Comparison of ENCODE assay signal across 22 mouse cellular contexts in the genomic region with DNA sequence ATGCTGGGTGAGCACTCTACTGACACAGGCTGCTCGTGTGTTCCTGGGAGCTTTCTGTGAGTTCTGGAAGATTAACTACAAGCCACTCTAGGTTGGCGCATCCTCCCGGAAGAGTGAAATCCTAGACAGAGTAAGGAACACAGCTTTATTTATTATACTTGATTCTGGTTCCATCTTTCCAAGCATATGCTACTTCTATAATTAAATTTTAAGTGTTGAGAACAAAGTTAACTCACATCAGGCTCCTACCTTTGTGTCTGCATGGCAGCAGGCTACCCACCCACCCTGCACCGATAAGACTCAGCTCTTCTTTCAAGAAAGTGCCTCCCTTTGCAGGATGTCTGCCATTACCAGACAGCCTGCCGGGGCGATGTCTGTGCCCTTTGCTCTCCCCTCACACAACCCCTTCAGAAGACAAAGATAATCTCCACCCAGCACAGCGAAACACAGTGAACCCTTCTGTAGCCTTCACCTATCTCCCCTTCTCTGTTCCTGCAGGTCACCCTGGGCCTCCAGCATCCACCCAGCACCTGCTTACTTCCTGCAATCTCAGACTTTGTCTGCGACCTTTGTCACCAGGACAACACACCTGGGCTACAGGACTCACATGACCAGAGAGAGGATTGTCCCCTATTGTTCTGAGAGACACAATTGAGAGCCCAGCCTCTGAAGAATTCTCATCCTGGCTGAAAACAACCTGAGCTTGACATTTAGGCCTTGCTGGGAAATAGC. TPM values are rescaled to one million over a fixed set of nuclear protein-coding genes. Genes with fewer than 3 reads are reported as not detected.
DNase-seq lines count a peak whose midpoint lies in the region; ATAC-seq lines count a peak whose summit lies in the region.
"Had no signal": no experiment of that assay in that cellular context is flagged by ENCODE, and none has a peak within 500 bp of the region (broad histone marks: within the 10 kb centered on the region; RNA-seq: fewer than 3 reads in every experiment).

No protein-coding gene starts in this region.

- no peak overlapping the region for H3K4me2 ChIP-seq in kidney, embryonic 16.5 days (replicated peaks; ENCODE audit: low read depth, low read length)
- H3K4me2 ChIP-seq: embryonic facial prominence, embryonic 13.5 days; forebrain, embryonic 15.5 days; hindbrain, embryonic 12.5 days; neural tube, embryonic 13.5 days had no signal

- H3K36me3 ChIP-seq in kidney, embryonic 16.5 days (ENCODE audit: insufficient read depth, low read length): peaks cover 12% of the 10 kb centered on the region; the same call in 1 of the 2 replicates

- peaks cover 12% of the 10 kb centered on the region for H3K4me1 ChIP-seq in kidney, embryonic 16.5 days (ENCODE audit: insufficient read depth, low read length)

- no peak overlapping the region for H3K4me3 ChIP-seq in kidney, embryonic 16.5 days (ENCODE audit: low read length)
- H3K4me3 ChIP-seq: embryonic facial prominence, embryonic 13.5 days; forebrain, embryonic 15.5 days; heart, embryonic 10.5 days; hindbrain, embryonic 12.5 days; neural tube, embryonic 13.5 days had no signal

- 52% methylated on average over 8 of the region's 8 CpGs for WGBS in kidney, embryonic 16.5 days
- 40% methylated on average over 8 of the region's 8 CpGs for WGBS in large intestine, adult 2 months

- no peak for DNase-seq in kidney, postnatal 14 days
- DNase-seq in ES-CJ7 (ENCODE audit: low read depth, low spot score) (peak; percentile 40), ZHBTc4 (ENCODE audit: low read depth, low spot score) (peak; percentile 77)
- DNase-seq in large intestine, adult 2 months (ENCODE audit: low read depth, low spot score): peak; percentile 31
- DNase-seq in thymus, postnatal 36 days: no peak
- no peak for DNase-seq in urinary bladder, postnatal 10 days (ENCODE audit: low spot score)
- DNase-seq: adrenal gland, postnatal 36 days; cerebellum, adult 18-20 months; layer of hippocampus, postnatal 36 days; lung, adult 18-20 months; lung, postnatal 14 days; midbrain, embryonic 14.5 days; right cerebral cortex, adult 18-20 months; thymus, adult 18-20 months had no signal

- peak; percentile 20; the same call in 1 of the 2 replicates for ATAC-seq in kidney, embryonic 16.5 days (ENCODE audit: low FRiP score, low TSS enrichment)
- ATAC-seq: forebrain, embryonic 15.5 days; inflammation-experienced regulatory T-cells, adult 6 months; Patski had no signal

- no peak overlapping the region for H3K9ac ChIP-seq in kidney, embryonic 16.5 days (replicated peaks; ENCODE audit: low read length)
- H3K9ac ChIP-seq: embryonic facial prominence, embryonic 13.5 days; forebrain, embryonic 15.5 days; hindbrain, embryonic 12.5 days; neural tube, embryonic 13.5 days had no signal

- no peaks in the 10 kb centered on the region for H3K27me3 ChIP-seq in kidney, embryonic 16.5 days (ENCODE audit: insufficient read depth, low read length)
- H3K27me3 ChIP-seq: embryonic facial prominence, embryonic 13.5 days; forebrain, embryonic 15.5 days; hindbrain, embryonic 12.5 days; neural tube, embryonic 13.5 days; Patski had no signal

- H3K27ac ChIP-seq in kidney, embryonic 16.5 days (ENCODE audit: low read length): 0 out of 2 replicates have a peak overlapping the region, but pooled peaks have one; percentile 36
- H3K27ac ChIP-seq: embryonic facial prominence, embryonic 13.5 days; forebrain, embryonic 15.5 days; heart, embryonic 10.5 days; hindbrain, embryonic 12.5 days; neural tube, embryonic 13.5 days had no signal

- no peaks in the 10 kb centered on the region for H3K9me3 ChIP-seq in kidney, embryonic 16.5 days (ENCODE audit: low read length)
- H3K9me3 ChIP-seq: embryonic facial prominence, embryonic 13.5 days; forebrain, embryonic 15.5 days; heart, embryonic 10.5 days; hindbrain, embryonic 12.5 days; neural tube, embryonic 13.5 days had no signal

RNA-seq across cellular contexts. Expression of gene Agpat3, which starts 26.2 kb away (rescaled TPM):
- 48.2 and 81.9 TPM in 2 replicates for polyA plus RNA-seq in kidney, embryonic 16.5 days (2015; fragmentation: Nextera tagmentation; extraction: Ambion mirVana)
- polyA plus RNA-seq in large intestine, adult 2 months (2012; rRNA removed): 51.9 and 113 TPM in 2 replicates

Comparison
In these comparisons a context has a peak if more than half of its experiments do, and no peak if none do; other contexts are left out.
1. DNase-seq: peak in ES-CJ7 (single experiment), ZHBTc4 (single experiment) and large intestine, adult 2 months (single experiment); none in kidney, postnatal 14 days (single experiment), thymus, postnatal 36 days (0 of 2) and urinary bladder, postnatal 10 days (single experiment).